Mouse (Mus musculus) ovary, adult 18-20 months (tissue): ENCODE measurements around the gene Tmem51.

Experiments used
- DNase-seq: peaks from one replicate; pipeline ENCODE4 v3.0.0; 2022; ENCODE audit warnings: low spot score, mixed read lengths

The Tmem51 gene

DNA sequence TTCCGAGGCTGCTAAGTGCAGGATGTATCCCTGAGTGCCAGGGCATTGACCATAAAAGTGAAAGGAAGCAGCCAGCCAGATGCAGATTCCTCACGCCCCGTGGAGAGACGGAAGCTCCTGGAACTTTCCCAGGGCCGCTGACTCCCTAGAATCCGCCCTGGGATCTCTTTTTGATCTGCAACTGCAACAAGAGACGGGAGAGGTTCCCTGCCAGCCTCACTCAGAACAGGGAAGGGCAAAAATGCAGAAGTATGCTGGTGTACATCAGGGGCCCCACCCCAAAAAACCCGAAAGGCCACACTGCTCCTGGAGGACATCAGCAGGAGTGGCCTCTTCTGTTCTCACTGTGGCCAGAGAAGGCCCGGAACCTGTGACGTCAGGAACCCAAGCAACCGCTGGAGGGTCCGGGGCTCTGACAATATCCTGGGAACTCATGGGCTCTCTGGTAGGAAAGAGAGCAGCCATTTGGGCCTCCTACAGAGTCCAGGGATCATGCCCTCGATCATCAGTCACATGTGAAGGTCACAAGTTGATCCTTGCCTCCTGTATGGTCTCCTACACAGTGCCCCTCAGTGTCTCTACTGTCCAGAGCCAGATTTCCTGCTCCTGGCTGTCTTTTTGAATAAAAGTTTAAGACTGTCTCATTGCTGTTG, 2.3 kb downstream of the Tmem51 start:
- DNase-seq, result no peak

DNA sequence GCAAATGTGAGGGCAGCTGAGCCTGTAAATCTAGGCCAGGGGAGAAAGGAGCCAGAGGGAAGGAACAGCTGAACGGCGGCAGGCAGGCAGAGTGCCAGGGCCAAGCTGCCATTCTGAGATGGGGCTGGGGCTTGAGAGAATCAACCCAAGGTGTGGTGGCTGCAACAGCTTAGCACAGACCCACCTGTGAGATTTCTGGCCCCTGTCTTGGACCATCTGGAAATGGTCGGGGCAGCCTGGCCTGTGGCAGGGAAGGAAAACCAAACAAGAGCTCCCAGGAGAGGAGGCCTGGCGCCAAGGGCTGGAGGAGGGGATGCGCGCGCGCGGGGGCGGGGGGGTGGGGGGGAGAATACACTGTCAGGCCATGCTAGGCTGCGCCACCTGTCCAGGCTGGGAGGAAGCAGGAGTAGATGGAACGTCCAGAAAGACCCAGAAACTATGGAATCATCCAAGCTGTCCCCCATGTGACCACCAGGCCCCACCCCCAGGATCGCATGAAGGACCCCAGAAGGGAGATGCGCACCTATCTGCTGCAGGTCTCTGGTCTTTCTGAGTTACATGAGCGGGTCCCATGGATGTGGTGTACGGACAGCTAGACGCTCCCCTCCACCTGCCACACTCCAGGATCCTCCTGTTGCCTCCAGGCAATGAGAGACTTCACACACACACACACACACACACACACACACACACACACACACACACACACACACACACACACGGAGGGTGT, 3.0 kb downstream of the Tmem51 start:
- DNase-seq, result no peak

DNA sequence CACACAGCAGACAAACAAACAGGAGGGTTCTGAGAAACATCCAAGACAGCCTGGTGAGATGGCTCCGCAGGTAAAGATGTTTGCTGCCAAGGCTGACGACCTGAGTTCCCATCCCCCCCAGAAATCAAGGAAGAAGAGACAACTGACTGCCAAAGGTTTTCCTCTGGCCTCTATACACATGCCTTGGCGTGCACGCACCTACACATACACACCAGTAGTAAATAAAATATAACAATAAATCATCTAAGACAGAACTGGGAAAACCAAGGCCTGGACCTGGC, 3.7 kb downstream of the Tmem51 start:
- DNase-seq, result no peak

- no peak for DNase-seq
Measured at GRCm38 (mm10) chr4:142079629-142080486, 4.2 kb downstream of the Tmem51 start.

DNA sequence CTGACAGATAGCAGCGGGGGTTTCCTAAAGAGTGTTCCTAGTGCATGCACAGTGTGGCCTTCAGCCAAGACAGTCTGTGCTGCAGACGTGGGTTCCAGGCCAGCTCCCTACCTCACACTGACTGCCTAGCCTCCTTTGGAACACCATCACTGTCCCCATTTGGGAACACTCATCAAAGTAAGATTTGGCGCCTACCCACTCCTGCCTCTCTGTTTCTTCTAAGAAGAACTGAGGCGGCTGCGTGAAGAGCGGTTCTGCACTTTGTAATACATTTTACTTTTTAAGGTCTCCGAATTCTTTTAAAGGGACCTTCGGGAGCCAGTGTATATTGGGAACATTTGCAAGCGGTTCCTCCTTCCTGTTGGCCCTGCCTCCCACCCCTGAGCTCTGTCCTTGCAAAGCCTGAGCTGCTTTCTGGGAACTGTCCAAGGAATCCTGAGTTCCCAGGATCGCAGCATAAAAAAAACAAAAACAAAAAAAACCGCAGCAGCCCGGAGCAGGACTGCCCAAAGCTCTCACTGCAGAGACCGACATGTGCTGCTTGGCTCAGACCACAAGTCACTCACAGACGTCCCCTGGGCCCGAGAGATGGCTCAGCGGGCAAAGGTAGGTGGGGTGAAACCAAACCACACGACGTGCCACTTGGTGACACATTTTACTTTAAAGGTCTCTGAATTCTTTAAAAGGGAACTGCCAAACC, 6.4 kb downstream of the Tmem51 start:
- peak; percentile 72 for DNase-seq

GRCm38 (mm10) chr4:142076883-142077282, 7.2 kb downstream of the Tmem51 start:
- no peak for DNase-seq

DNA sequence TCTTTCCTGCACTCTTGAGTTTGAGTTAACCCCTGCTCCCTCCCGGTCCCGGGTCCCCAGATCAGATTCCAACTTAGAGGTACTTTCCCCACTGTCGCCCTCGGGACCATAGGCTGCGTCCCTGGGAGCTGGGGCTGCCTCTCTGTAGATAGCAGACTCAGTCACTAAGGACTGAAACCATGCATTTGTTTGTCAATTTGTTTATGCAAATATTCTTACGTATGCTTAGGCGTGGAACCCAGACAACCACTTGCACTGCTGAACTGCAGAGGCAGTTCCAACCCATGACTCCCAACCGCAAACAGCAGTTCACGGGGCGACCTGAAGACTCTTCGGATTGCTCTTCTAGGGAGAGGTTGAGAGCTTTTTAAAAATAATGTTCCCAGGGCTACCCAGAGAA, 8.2 kb downstream of the Tmem51 start:
- no peak for DNase-seq

DNA sequence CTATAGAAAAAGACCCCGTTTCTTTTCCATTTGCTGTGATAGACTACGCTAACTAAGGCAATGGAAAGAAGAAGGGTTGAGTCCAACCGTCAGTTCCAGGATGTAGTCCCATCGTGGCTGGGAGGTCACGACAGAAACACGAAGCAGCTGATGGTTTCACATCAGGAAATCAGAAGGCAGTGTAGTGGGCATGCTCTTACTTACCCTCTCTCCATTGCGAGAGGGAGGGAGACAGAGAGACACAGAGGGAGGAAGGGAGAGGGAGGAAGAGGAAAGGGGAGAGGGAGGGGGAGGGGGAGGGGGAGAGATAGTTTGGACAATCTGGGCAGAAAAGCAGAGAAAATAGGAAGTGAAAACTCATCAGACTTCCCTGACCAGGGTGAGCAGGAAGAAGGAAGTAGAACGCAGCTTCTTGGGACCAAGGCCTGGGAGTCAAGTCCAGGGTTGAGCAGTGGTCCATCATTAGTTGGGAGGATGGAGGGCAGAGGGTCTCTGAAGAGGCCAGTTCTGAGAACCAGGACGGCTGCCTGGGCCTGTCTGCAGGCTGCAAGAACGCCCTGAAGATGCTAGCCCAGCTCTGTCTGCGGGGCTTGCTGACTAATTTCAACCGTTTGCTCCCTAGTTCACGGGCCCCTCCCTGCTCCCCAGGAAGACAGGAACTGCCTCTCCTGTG, 9.9 kb downstream of the Tmem51 start:
- no peak for DNase-seq

GRCm38 (mm10) chr4:142071243-142071991, 12.7 kb downstream of the Tmem51 start:
- DNase-seq, result no peak

DNA sequence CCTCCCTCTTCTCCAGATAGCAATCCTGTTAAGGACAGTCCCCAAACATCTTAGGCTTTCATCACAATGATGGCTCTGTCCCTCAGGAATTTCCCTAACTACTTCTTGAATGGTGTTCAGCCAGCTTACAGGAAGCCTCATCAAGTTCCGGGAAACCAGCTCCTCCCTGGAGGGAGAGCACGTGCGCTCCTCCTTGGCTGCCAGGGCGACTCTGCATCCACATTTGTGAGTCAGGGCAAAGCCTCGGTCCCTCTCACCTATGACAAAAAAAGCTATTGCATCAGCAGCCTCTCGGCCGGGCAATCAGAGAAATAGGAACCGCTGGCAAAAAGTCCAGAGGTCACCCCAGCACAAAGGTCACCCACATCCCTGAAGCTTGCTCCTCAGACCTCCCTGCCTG, 13.3 kb downstream of the Tmem51 start:
- DNase-seq, result no peak

GRCm38 (mm10) chr4:142068899-142069812, 14.9 kb downstream of the Tmem51 start:
- DNase-seq, result no peak

GRCm38 (mm10) chr4:142066576-142066975, 17.5 kb downstream of the Tmem51 start:
- DNase-seq, result no peak

GRCm38 (mm10) chr4:142065835-142066234, 18.3 kb downstream of the Tmem51 start:
- DNase-seq, result peak; percentile 34

GRCm38 (mm10) chr4:142065270-142065669, 18.8 kb downstream of the Tmem51 start:
- DNase-seq, result peak; percentile 39

- DNase-seq, result no peak
Measured at GRCm38 (mm10) chr4:142064582-142065228, 19.4 kb downstream of the Tmem51 start.

DNA sequence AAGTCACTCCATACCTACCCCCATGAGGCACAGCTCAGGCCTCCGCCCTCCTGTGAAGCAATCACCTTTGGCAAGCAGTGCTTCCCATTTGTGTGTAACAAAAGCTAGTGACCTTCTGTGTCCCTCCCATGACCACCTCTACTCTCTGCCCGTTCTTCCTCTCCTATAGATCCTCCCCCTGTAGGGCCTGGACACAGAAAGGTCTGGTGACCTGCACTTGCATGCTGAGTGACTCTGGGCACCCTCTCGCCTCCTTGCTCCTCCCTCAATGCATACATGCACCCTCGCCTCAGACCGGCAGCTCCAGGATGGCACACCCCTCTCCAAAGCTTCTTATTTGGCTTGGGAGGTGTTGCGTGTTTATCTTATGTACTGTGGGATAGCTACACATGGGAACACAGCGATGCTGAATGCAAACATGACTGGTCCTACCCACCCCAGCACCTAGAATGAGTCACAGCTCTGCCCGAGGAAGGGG, 21.0 kb downstream of the Tmem51 start:
- no peak for DNase-seq

DNA sequence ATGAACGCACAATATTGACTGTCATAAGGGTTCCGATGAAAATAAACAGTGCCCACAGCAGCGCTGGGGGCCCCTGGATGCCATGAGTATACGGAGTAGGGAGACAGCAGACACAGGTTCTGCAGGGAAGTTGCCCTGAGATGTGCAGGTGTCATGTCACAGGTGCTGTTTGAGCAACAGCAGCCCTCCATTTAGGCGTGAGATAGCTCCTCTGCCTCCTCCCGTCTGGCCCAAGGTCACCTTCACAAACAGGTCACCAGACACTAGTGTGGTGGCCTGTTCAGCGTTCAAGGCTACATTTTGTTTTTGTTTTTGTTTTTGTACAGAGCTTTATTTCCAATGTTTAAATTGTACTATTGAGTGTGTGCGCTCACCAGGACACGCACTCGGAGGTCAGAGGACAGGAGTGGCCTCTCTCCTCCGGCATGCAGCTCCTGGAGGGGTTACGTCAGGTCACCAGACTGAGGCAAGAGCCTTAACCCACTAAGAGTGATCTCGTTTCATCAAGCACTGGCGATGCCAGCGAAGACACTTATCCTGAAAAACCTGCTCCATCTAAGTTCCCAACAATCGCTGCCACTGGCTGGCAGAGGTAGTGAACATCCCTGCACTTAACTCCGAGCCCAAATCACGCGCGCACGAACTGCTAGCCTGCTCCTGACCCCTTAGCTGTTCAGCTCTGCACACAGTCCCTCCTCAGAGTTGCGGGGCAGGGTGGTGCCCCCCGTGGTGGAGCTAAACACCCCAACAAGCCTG, 22.4 kb downstream of the Tmem51 start:
- DNase-seq, result no peak
